Mouse (Mus musculus): Measurements from ENCODE around the gene Atp6v1a. TPM values are rescaled to one million over a fixed set of nuclear protein-coding genes. Genes with fewer than 3 reads are reported as not detected.
A peak's percentile ranks its signal among the peaks of the same experiment; 100 is the strongest.

Atp6v1a gene
- total and polyA plus RNA-seq, 3 experiments, result 75.0 to 104 (median 78.5) TPM

DNA sequence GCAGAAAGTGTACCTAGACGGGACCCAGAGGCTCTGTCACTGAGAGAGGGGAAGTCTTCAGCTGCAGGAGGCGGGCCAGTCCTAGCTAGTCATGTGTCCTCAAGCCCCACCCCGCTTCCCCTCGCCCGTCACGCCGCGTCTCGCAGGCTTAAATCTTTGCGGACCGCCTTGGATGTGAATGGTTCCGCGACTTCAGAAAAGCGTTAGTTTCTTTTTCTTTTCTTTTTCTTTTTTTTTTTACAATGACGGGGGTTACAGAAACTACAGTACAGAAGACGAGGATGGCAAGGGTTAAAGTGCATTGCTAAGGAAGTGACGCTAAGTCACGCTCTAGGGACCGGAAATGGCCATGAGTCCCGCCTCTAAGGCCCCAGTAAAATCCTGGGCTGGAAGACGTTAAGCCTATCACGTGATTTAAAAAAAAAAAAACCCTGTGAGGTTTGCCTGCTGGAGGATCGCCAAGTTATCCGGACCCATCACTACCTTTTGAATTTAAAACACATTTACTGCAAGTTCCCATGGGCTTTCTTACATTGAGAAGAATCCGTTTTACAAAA lies 448 bp downstream of the Atp6v1a start:
- in situ Hi-C loops (cut with MboI; ENCODE audit: low pct_ligation_motif_present, low pct_unique_long_range_greater_than_20kb, low sequenced_read_pairs), result no loop called here
- peaks cover 0 to 13% of the 10 kb centered on the region in 2 experiments for H3K36me3 ChIP-seq (replicated peaks in 1 of 2; ENCODE audit: control insufficient read depth in 1 of 2, insufficient read depth in 1 of 2, low read length in 1 of 2)
- DNase-seq (ENCODE audit: extremely low read depth), result peak; percentile 98
- dilution Hi-C loops (cut with MboI; ENCODE audit: extremely low pct_ligation_motif_present, extremely low pct_unique_long_range_greater_than_20kb, low sequenced_read_pairs), result no loop called here
- H3K4me3 ChIP-seq (replicated peaks in 1 of 3; ENCODE audit: low read depth in 2 of 3, low read length in 2 of 3, poor library complexity in 1 of 3), result peak overlapping the region; percentile 67 to 92 (median 79)
- H3K9ac ChIP-seq (ENCODE audit: insufficient read depth, low read depth), result peak overlapping the region; percentile 92
- H3K4me1 ChIP-seq (ENCODE audit: control insufficient read depth in 1 of 2, insufficient read depth in 2 of 2), result peaks cover 0 to 44% of the 10 kb centered on the region in 2 experiments; a peak in 2 of 4 replicates
- TF ChIP-seq USF2 (conservative IDR thresholded peaks at IDR 0.05; ENCODE audit: low read depth, low read length), result peak; percentile 96
- TF ChIP-seq MAX (IDR thresholded peaks at IDR 0.05; ENCODE audit: low read length), result peak; percentile 78
- TF ChIP-seq SMC3 (IDR thresholded peaks at IDR 0.05; ENCODE audit: low read depth, low read length), result no peak
- no peak; the same call in 1 of the 2 replicates for TF ChIP-seq TBP (conservative IDR thresholded peaks at IDR 0.05; ENCODE audit: low read depth, low read length)
- peak; percentile 97 for TF ChIP-seq SIN3A (IDR thresholded peaks at IDR 0.05; ENCODE audit: low read length)
- TF ChIP-seq NELFE (IDR thresholded peaks at IDR 0.05; ENCODE audit: low read depth, low read length), result peak; percentile 52
- peak; percentile 3; the same call in 1 of the 2 replicates for TF ChIP-seq ETS1 (conservative IDR thresholded peaks at IDR 0.05; ENCODE audit: low read depth, low read length)
- TF ChIP-seq HCFC1 (IDR thresholded peaks at IDR 0.05; ENCODE audit: low read depth, low read length), result peak; percentile 85
- TF ChIP-seq MYC (IDR thresholded peaks at IDR 0.05; ENCODE audit: low read depth, low read length), result peak; percentile 94
- TF ChIP-seq USF1 (IDR thresholded peaks at IDR 0.05; ENCODE audit: low read depth, low read length), result peak; percentile 87
- TF ChIP-seq EP300 (IDR thresholded peaks at IDR 0.05; ENCODE audit: low read length), result peak; percentile 63
- 0 out of 2 replicates have a peak, but pooled peaks have one; percentile 36 for TF ChIP-seq MEF2A (IDR thresholded peaks at IDR 0.05; ENCODE audit: borderline replicate concordance, low read depth, low read length)
- TF ChIP-seq ELF1 (IDR thresholded peaks at IDR 0.05; ENCODE audit: low read depth, low read length), result peak; percentile 72; the same call in 1 of the 2 replicates
- peak; percentile 79; the same call in 1 of the 2 replicates for TF ChIP-seq E2F4 (IDR thresholded peaks at IDR 0.05; ENCODE audit: insufficient replicate concordance, low read depth, low read length)
- no peak for TF ChIP-seq NRF1 (IDR thresholded peaks at IDR 0.05; ENCODE audit: low read depth, low read length)
- TF ChIP-seq ZNF384 (IDR thresholded peaks at IDR 0.05; ENCODE audit: low read depth, low read length), result peak; percentile 98
- TF ChIP-seq POLR2A (IDR thresholded peaks at IDR 0.05; ENCODE audit: low read depth, low read length), result 0 out of 2 replicates have a peak, but pooled peaks have one; percentile 24
- TF ChIP-seq IRF4 (IDR thresholded peaks at IDR 0.05; ENCODE audit: low read depth, low read length), result no peak
- peak; percentile 96 for TF ChIP-seq MXI1 (IDR thresholded peaks at IDR 0.05; ENCODE audit: low read depth, low read length)
- peak; percentile 98 for TF ChIP-seq BHLHE40 (IDR thresholded peaks at IDR 0.05; ENCODE audit: low read depth, low read length)
- H3K4me2 ChIP-seq (ENCODE audit: insufficient read depth, low read depth, poor library complexity, severe bottlenecking), result peak overlapping the region; percentile 23; the same call in 1 of the 2 replicates
- no peaks in the 10 kb centered on the region for H3K9me3 ChIP-seq (replicated peaks; ENCODE audit: low read length)
- H3K27me3 ChIP-seq (replicated peaks), result no peaks in the 10 kb centered on the region
- H3K27ac ChIP-seq (ENCODE audit: insufficient read depth, low read depth), result peak overlapping the region; percentile 84
- H3K79me2 ChIP-seq (replicated peaks; ENCODE audit: control insufficient read depth, extremely low read depth, insufficient read depth, poor library complexity, severe bottlenecking), result peaks cover 40% of the 10 kb centered on the region
